Comparison of ENCODE assay signal across 19 mouse cellular contexts in genomic region chr16:70506457-70506856, GRCm38 (mm10).
DNase-seq lines count a peak whose midpoint lies in the region; ATAC-seq and TF ChIP-seq lines count a peak whose summit lies in the region.
"Had no signal": no experiment of that assay in that cellular context is flagged by ENCODE, and none has a peak within 500 bp of the region (broad histone marks: within the 10 kb centered on the region; RNA-seq: fewer than 3 reads in every experiment).

No protein-coding gene starts in this region.

- H3K4me1 ChIP-seq in ES-E14 (ENCODE audit: control insufficient read depth in 2 of 2, insufficient read depth in 2 of 2, low read length in 2 of 2, poor library complexity in 1 of 2), result 0 out of 4 replicates have a peak, but pooled peaks cover 0 to 1% of the 10 kb centered on the region in 2 experiments
- H3K4me1 ChIP-seq in forebrain, embryonic 11.5 days (replicated peaks; ENCODE audit: control insufficient read depth, insufficient read depth, low read length), result no peaks in the 10 kb centered on the region
- H3K4me1 ChIP-seq: forebrain, embryonic 12.5 days; heart, embryonic 10.5 days; hindbrain, embryonic 13.5 days; liver, embryonic 12.5 days; lung, embryonic 15.5 days had no signal

- in situ Hi-C loops in ES-E14 (cut with MboI; ENCODE audit: low sequenced_read_pairs in 2 of 2, unreplicated experiment in 2 of 2), result no loop called here

- ATAC-seq in neutrophil, adult 5-6 weeks (ENCODE audit: extremely low read depth, insufficient number of reproducible peaks, low FRiP score, poor library complexity, severe bottlenecking), result peak; percentile 56; the same call in 1 of the 2 replicates
- ATAC-seq in forebrain, embryonic 11.5 days (replicated peaks; ENCODE audit: low FRiP score), result no peak
- ATAC-seq: liver, embryonic 12.5 days had no signal

- H3K9me3 ChIP-seq in ES-E14 (ENCODE audit: control insufficient read depth, insufficient read depth, low read depth, low read length), result no peaks in the 10 kb centered on the region
- H3K9me3 ChIP-seq in forebrain, embryonic 11.5 days (ENCODE audit: control insufficient read depth, low read length), result no peaks in the 10 kb centered on the region
- H3K9me3 ChIP-seq: forebrain, embryonic 12.5 days; heart, embryonic 10.5 days; hindbrain, embryonic 13.5 days; liver, embryonic 12.5 days; lung, embryonic 15.5 days had no signal

- no peaks in the 10 kb centered on the region for H3K27me3 ChIP-seq in forebrain, embryonic 11.5 days (ENCODE audit: control insufficient read depth, insufficient read depth, low read length)
- H3K27me3 ChIP-seq: CH12.LX; forebrain, embryonic 12.5 days; hindbrain, embryonic 13.5 days; liver, embryonic 12.5 days; lung, embryonic 15.5 days had no signal

- no peak overlapping the region for H3K4me3 ChIP-seq in ES-E14 (ENCODE audit: insufficient read depth in 1 of 2, low read depth in 1 of 2, low read length in 2 of 2, poor library complexity in 1 of 2, severe bottlenecking in 1 of 2)
- no peak overlapping the region for H3K4me3 ChIP-seq in forebrain, embryonic 11.5 days (ENCODE audit: low read depth, low read length)
- H3K4me3 ChIP-seq: forebrain, embryonic 12.5 days; heart, embryonic 10.5 days; hindbrain, embryonic 13.5 days; liver, embryonic 12.5 days; lung, embryonic 15.5 days had no signal

- 69% methylated on average over 1 of the region's 1 CpGs for WGBS in forebrain, embryonic 11.5 days

- H3K27ac ChIP-seq in ES-E14 (ENCODE audit: insufficient read depth, low read depth, low read length, poor library complexity, severe bottlenecking), result no peak overlapping the region
- no peak overlapping the region for H3K27ac ChIP-seq in forebrain, embryonic 11.5 days (ENCODE audit: low read depth, low read length)
- H3K27ac ChIP-seq: forebrain, embryonic 12.5 days; heart, embryonic 10.5 days; hindbrain, embryonic 13.5 days; liver, embryonic 12.5 days; lung, embryonic 15.5 days had no signal

- DNase-seq in ES-E14 (ENCODE audit: low read depth, low spot score), result no peak
- peak; percentile 80 for DNase-seq in NIH3T3 (ENCODE audit: low read depth)
- peak; percentile 51 for DNase-seq in brain, adult 2 months (ENCODE audit: low read depth, low spot score)
- DNase-seq in left cerebral cortex, postnatal 25 days (ENCODE audit: low spot score in 2 of 2), result no peak
- DNase-seq in urinary bladder, postnatal 25 days (ENCODE audit: low spot score), result no peak
- no peak for DNase-seq in forebrain, embryonic 11.5 days (ENCODE audit: low spot score)
- DNase-seq: cerebellum, adult 9-11 months; gastrocnemius, postnatal 14 days; heart, postnatal 10 days; kidney, postnatal 4 days; midbrain, embryonic 14.5 days; thymus, postnatal 4 days had no signal

- intact Hi-C loops in left cerebral cortex, postnatal 25 days (cut with DNase I), result no loop called here

- H3K4me2 ChIP-seq in forebrain, embryonic 11.5 days (ENCODE audit: low read depth, low read length, severe bottlenecking), result no peak overlapping the region
- H3K4me2 ChIP-seq: forebrain, embryonic 12.5 days; hindbrain, embryonic 13.5 days; liver, embryonic 12.5 days; lung, embryonic 15.5 days had no signal

- H3K36me3 ChIP-seq in ES-E14 (ENCODE audit: control insufficient read depth, insufficient read depth, low read length, poor library complexity, severe bottlenecking), result no peaks in the 10 kb centered on the region
- no peaks in the 10 kb centered on the region for H3K36me3 ChIP-seq in forebrain, embryonic 11.5 days (ENCODE audit: control insufficient read depth, insufficient read depth, low read length)
- H3K36me3 ChIP-seq: forebrain, embryonic 12.5 days; heart, embryonic 10.5 days; hindbrain, embryonic 13.5 days; liver, embryonic 12.5 days; lung, embryonic 15.5 days had no signal

- no peak overlapping the region for H3K9ac ChIP-seq in ES-E14 (ENCODE audit: insufficient read depth, low read depth, low read length, poor library complexity, severe bottlenecking)
- no peak overlapping the region for H3K9ac ChIP-seq in forebrain, embryonic 11.5 days (ENCODE audit: low read length)
- H3K9ac ChIP-seq: forebrain, embryonic 12.5 days; hindbrain, embryonic 13.5 days; liver, embryonic 12.5 days; lung, embryonic 15.5 days had no signal

TF ChIP-seq in ES-E14, 5 proteins besides CTCF, POLR2A, EP300 and RAD21:
- no peak for TF ChIP-seq CHD2 (IDR thresholded peaks at IDR 0.05; ENCODE audit: low read depth, low read length)
- peak; percentile 61 for TF ChIP-seq MAFK (IDR thresholded peaks at IDR 0.05; ENCODE audit: insufficient read depth, low read depth, low read length)

Comparison
In these comparisons a context has a peak if more than half of its experiments do, and no peak if none do; other contexts are left out.
1. DNase-seq: peak in NIH3T3 (single experiment) and brain, adult 2 months (single experiment); none in ES-E14 (single experiment), left cerebral cortex, postnatal 25 days (0 of 2), urinary bladder, postnatal 25 days (single experiment) and forebrain, embryonic 11.5 days (single experiment).